ENCODE assay signal across 15 mouse cellular contexts in genomic region chr9:114747466-114747865, GRCm38 (mm10).
"Had no signal": no experiment of that assay in that cellular context is flagged by ENCODE, and none has a peak within 500 bp of the region (broad histone marks: within the 10 kb centered on the region; RNA-seq: fewer than 3 reads in every experiment).

No protein-coding gene starts in this region.

- H3K27ac ChIP-seq: limb, embryonic 12.5 days; liver, embryonic 13.5 days; lung, embryonic 15.5 days; midbrain, embryonic 13.5 days; neural tube, embryonic 12.5 days; stomach, embryonic 15.5 days had no signal

- ATAC-seq: intestine, postnatal 0 days; liver, postnatal 0 days; midbrain, embryonic 13.5 days had no signal

- H3K4me3 ChIP-seq: limb, embryonic 12.5 days; liver, embryonic 13.5 days; lung, embryonic 15.5 days; midbrain, embryonic 13.5 days; myocyte; neural tube, embryonic 12.5 days; stomach, embryonic 15.5 days had no signal

- H3K9ac ChIP-seq: limb, embryonic 12.5 days; liver, embryonic 13.5 days; liver, postnatal 0 days; lung, embryonic 15.5 days; midbrain, embryonic 13.5 days; neural tube, embryonic 12.5 days; stomach, embryonic 15.5 days had no signal

- H3K27me3 ChIP-seq: limb, embryonic 12.5 days; liver, embryonic 13.5 days; lung, embryonic 15.5 days; midbrain, embryonic 13.5 days; neural tube, embryonic 12.5 days; stomach, embryonic 15.5 days had no signal

- H3K9me3 ChIP-seq: limb, embryonic 12.5 days; liver, embryonic 13.5 days; lung, embryonic 15.5 days; midbrain, embryonic 13.5 days; neural tube, embryonic 12.5 days; stomach, embryonic 15.5 days had no signal

- H3K4me1 ChIP-seq: lung, embryonic 15.5 days; neural tube, embryonic 12.5 days had no signal

- DNase-seq: kidney, adult 8-10 months; kidney, postnatal 10 days; liver; liver, embryonic 13.5 days; liver, postnatal 0 days; lung, postnatal 14 days; right cerebral cortex, postnatal 14 days; thymus, postnatal 36 days had no signal

- H3K4me2 ChIP-seq: limb, embryonic 12.5 days; liver, embryonic 13.5 days; lung, embryonic 15.5 days; midbrain, embryonic 13.5 days; neural tube, embryonic 12.5 days; stomach, embryonic 15.5 days had no signal
